Mouse (Mus musculus): ENCODE measurements around the gene Fam120b. TPM values are rescaled to one million over a fixed set of nuclear protein-coding genes. Genes with fewer than 3 reads are reported as not detected.
"Not testable (repeated sequence)": the region's sequence is repeated elsewhere in the genome, so short reads cannot be mapped to it uniquely, and the experiment has no call there.

Gene Fam120b
- polyA plus RNA-seq, 1 experiment = 1.4 TPM

DNA sequence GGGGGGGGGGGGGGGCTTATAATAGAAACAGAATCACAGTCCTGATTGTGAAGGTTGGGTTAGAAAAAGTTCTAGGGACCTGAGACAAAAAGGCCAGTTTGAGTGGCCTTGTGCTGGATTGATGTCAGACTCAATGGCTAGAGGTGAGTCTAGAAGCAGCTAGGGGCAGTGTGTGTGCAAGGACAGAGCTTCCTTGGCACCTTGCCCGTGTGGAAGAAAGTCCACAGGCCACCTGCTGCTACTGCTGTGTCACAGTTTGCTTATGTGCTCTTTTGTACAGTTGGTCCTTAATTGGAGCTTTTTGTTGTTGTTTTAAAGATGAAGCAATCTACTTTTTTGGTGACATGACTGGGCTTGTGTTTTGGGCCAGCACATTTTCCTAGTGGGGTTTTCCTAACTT, 33.9 kb downstream of the Fam120b start:
- no peak for TF ChIP-seq FLI1 (IDR thresholded peaks at IDR 0.05; ENCODE audit: low read length)
- Histone ChIP-seq H3K27me3 (replicated peaks) (no peaks in the 10 kb centered on the region), H3K36me3 (replicated peaks; ENCODE audit: low read length) (peaks cover 52% of the 10 kb centered on the region), H3K9me3 (no peaks in the 10 kb centered on the region), H3K4me3 (replicated peaks) (peak overlapping the region; percentile 54), H3K4me1 (peaks cover 81% of the 10 kb centered on the region)

DNA sequence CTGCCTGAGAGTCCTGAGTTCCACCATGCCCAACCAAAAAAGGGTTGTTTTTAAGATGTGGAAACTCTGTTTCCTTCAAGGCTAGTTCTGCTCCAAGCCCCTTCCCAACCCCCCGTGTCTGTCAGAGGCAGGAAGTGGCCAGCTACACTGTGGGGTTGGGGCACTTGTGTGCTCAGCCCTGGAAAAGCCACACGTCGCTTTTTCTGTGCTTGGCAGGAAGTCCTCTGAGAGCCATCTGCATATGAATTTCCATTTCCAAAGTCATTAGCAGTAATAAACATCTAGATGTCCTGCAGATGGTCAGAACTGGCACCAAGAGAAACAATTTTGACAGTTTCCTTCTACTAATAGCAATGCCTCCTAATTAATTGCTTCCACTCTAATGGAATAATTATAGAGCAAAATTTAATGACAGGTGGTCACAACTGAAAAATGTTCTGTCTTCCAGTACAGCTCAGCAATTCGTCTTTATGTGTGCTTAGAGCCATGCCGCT, 35.1 kb downstream of the Fam120b start:
- peak overlapping the region; percentile 55 for H3K4me3 ChIP-seq (replicated peaks)
- H3K27me3 ChIP-seq (replicated peaks) = no peaks in the 10 kb centered on the region
- H3K36me3 ChIP-seq (replicated peaks; ENCODE audit: low read length) = peaks cover 40% of the 10 kb centered on the region
- peaks cover 73% of the 10 kb centered on the region for H3K4me1 ChIP-seq
- no peak for TF ChIP-seq FLI1 (IDR thresholded peaks at IDR 0.05; ENCODE audit: low read length)
- TF ChIP-seq GATA1 (IDR thresholded peaks at IDR 0.05; ENCODE audit: borderline replicate concordance, low read length) = no peak
- H3K9me3 ChIP-seq = no peaks in the 10 kb centered on the region

DNA sequence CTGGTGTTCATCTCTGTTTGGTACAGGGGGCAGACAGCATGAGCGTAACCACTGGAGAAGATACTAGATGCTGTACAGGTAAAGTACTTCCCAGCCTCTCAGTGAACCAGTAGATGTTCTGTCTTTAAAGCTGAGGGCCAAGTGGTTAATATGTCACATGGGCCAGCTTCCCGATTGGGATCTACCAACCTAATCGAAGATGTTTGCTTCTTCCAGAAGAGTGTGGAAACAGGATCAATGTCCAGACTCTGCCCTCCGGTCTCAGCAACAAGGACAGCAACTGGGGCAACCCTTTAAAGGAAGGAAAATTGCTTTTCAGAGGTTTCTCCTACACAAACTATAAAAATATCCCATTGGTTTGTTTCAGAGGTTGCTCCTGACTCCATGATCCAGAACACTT, 35.5 kb downstream of the Fam120b start:
- Histone ChIP-seq H3K36me3 (replicated peaks; ENCODE audit: low read length) (peaks cover 37% of the 10 kb centered on the region), H3K4me3 (replicated peaks) (no peak overlapping the region), H3K9me3 (no peaks in the 10 kb centered on the region), H3K4me1 (peaks cover 75% of the 10 kb centered on the region), H3K27me3 (replicated peaks) (no peaks in the 10 kb centered on the region)
- no peak for TF ChIP-seq FLI1 (IDR thresholded peaks at IDR 0.05; ENCODE audit: low read length)
- TF ChIP-seq GATA1 (IDR thresholded peaks at IDR 0.05; ENCODE audit: borderline replicate concordance, low read length) = no peak

DNA sequence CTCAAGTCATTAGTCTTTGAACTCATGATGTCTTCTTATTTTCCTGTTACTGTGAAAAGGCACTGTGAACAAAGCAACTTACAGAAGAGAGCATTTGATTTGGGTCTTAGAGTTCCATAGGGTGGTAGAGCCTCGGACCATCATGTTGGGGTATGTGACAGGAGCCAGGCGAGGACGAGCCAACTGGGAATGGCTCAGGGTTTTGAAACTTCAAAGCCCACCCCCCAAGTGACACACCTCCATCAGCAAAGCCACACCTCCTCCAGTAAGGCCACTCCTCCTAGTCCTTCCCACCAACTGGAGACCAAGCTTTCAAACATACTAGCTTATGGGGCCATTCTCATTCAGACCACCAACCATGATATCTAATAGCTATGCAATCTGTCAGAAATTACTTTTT, 36.0 kb downstream of the Fam120b start:
- Histone ChIP-seq H3K27me3 (replicated peaks) (no peaks in the 10 kb centered on the region), H3K4me3 (replicated peaks) (no peak overlapping the region), H3K36me3 (replicated peaks; ENCODE audit: low read length) (peaks cover 33% of the 10 kb centered on the region), H3K4me1 (peaks cover 72% of the 10 kb centered on the region), H3K9me3 (no peaks in the 10 kb centered on the region)
- TF ChIP-seq FLI1 (IDR thresholded peaks at IDR 0.05; ENCODE audit: low read length) = no peak
- no peak for TF ChIP-seq GATA1 (IDR thresholded peaks at IDR 0.05; ENCODE audit: borderline replicate concordance, low read length)

DNA sequence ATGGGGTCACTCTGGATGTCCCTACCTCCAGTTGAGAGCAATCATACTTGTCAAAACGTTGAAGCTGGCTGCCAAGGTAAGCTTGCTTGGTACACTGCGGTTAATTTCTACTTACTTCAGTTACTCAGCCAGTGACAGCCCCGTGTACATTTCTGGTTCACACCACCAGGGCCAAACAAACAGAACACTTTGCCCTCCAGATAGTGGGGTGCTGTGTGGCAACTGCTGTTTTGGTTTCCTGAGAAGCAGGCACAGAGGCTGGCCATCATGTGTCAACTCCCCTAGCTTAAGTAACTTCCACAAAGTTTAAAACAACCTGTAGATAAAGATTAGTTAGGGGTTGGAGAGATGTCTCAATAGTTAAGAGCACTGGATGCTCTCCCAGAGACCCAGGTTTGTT, 38.7 kb downstream of the Fam120b start:
- Histone ChIP-seq H3K9me3 (no peaks in the 10 kb centered on the region), H3K4me1 (peaks cover 54% of the 10 kb centered on the region), H3K36me3 (replicated peaks; ENCODE audit: low read length) (peaks cover 11% of the 10 kb centered on the region), H3K27me3 (replicated peaks) (no peaks in the 10 kb centered on the region), H3K4me3 (replicated peaks) (no peak overlapping the region)
- no peak for TF ChIP-seq GATA1 (IDR thresholded peaks at IDR 0.05; ENCODE audit: borderline replicate concordance, low read length)
- no peak for TF ChIP-seq FLI1 (IDR thresholded peaks at IDR 0.05; ENCODE audit: low read length)

DNA sequence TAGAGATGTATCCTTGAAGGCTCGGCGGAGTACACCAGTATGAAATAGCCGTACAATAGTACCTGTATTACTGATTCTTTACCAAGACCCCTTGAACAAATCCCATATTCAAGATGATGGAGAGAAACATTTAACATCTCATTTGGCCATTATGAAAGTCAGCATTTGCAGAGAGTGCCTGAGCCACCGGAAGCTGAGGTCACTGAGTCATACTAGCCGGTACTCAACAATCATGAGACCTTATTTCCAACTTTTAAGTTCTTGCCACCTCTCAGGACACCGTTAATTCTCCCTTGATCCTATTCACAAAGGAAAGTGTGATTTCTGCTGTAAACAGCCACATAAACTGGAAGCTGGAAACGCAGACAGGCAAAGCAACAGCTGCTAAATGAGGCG, 44.1 kb downstream of the Fam120b start:
- TF ChIP-seq FLI1 (IDR thresholded peaks at IDR 0.05; ENCODE audit: low read length) (no peak), GATA1 (IDR thresholded peaks at IDR 0.05; ENCODE audit: borderline replicate concordance, low read length) (no peak)
- peak overlapping the region; percentile 73 for H3K4me3 ChIP-seq (replicated peaks)
- peaks cover 40% of the 10 kb centered on the region for H3K4me1 ChIP-seq
- peaks cover 12% of the 10 kb centered on the region for H3K27me3 ChIP-seq (replicated peaks)
- H3K9me3 ChIP-seq = no peaks in the 10 kb centered on the region
- H3K36me3 ChIP-seq (replicated peaks; ENCODE audit: low read length) = no peaks in the 10 kb centered on the region

DNA sequence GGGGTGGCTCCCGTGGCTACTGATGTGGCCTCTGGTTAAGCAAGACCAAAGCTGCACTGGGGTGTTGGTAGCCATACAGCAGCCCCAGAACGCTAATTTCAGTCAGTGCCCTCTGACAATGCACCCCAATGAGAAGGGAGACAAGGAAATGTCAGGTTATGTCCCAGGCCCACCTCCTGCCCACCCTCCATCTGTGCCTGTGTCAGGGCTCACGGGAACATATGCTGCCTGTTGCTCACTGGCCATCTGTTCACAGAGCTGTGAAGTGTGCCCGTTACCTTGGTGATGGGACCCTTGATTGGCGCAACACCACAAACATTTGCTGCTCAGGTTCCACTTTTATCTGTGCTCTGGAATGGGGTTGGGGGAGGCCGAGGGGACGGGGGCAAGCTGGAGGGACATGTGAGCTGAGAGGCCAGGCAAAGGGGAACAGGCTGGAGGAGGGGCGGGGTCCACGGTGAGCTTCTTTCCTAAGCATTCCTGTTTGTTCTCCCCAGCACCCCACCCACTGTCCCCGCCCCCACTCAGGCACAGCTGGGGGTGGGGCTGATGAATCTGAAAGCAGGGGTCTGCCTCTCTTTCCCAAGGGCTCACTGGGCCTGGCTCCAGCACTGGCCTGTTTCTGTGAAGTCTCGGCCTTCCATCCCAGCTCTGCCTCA, 44.6 kb downstream of the Fam120b start:
- Histone ChIP-seq H3K36me3 (replicated peaks; ENCODE audit: low read length) (no peaks in the 10 kb centered on the region), H3K4me1 (peaks cover 41% of the 10 kb centered on the region), H3K27me3 (replicated peaks) (peaks cover 15% of the 10 kb centered on the region), H3K4me3 (replicated peaks) (peak overlapping the region; percentile 73), H3K9me3 (no peaks in the 10 kb centered on the region)
- no peak for TF ChIP-seq FLI1 (IDR thresholded peaks at IDR 0.05; ENCODE audit: low read length)
- no peak for TF ChIP-seq GATA1 (IDR thresholded peaks at IDR 0.05; ENCODE audit: borderline replicate concordance, low read length)

DNA sequence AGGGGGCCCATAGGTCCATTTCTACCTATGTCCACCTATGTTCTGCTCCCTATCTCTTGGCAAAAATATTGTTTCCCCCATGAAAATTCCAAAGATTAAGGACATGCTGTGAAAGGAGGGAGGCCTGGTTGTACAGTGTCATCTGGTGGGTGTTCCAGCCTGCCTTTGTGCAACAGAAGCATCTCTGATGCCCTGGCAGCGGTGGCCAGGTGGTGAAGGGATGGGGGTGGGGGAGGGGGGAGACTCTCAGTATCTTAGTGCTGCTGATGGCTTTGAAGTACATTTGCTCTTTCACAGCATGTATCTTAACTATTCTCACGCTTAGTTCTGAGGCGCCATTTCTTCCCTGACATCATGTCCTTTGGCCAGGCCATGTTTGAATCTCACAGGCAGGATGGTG, 49.4 kb downstream of the Fam120b start:
- TF ChIP-seq GATA1 (IDR thresholded peaks at IDR 0.05; ENCODE audit: borderline replicate concordance, low read length) (no peak), FLI1 (IDR thresholded peaks at IDR 0.05; ENCODE audit: low read length) (no peak)
- H3K4me3 ChIP-seq (replicated peaks) = no peak overlapping the region
- H3K4me1 ChIP-seq = peaks cover 27% of the 10 kb centered on the region
- H3K36me3 ChIP-seq (replicated peaks; ENCODE audit: low read length) = no peaks in the 10 kb centered on the region
- H3K27me3 ChIP-seq (replicated peaks) = peaks cover 37% of the 10 kb centered on the region
- no peaks in the 10 kb centered on the region for H3K9me3 ChIP-seq

DNA sequence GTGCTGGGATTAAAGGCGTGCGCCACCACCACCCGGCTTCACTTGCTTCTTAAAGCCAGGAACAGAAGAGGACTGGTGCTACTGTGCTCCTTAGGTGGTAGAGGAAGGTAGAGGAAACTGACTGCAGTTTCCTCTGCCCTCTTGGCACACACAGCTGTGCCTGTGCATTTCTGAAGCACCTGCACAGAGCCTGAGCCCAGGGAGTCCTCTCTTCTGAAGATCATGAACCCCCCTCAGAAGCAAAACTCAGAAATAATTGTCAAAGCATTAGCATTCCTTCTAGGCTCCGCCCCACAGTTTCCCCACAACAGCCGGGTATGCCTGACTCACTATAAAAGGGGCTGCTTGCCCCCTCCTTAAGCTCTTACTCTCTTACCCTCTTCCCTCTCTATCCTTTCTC, 51.8 kb downstream of the Fam120b start:
- H3K4me1 ChIP-seq = peaks cover 12% of the 10 kb centered on the region; the same call in 1 of the 2 replicates
- H3K36me3 ChIP-seq (replicated peaks; ENCODE audit: low read length) = no peaks in the 10 kb centered on the region
- no peak overlapping the region for H3K4me3 ChIP-seq (replicated peaks)
- H3K27me3 ChIP-seq (replicated peaks) = peaks cover 37% of the 10 kb centered on the region
- TF ChIP-seq GATA1 (IDR thresholded peaks at IDR 0.05; ENCODE audit: borderline replicate concordance, low read length) (no peak), FLI1 (IDR thresholded peaks at IDR 0.05; ENCODE audit: low read length) (no peak)
- no peaks in the 10 kb centered on the region for H3K9me3 ChIP-seq

DNA sequence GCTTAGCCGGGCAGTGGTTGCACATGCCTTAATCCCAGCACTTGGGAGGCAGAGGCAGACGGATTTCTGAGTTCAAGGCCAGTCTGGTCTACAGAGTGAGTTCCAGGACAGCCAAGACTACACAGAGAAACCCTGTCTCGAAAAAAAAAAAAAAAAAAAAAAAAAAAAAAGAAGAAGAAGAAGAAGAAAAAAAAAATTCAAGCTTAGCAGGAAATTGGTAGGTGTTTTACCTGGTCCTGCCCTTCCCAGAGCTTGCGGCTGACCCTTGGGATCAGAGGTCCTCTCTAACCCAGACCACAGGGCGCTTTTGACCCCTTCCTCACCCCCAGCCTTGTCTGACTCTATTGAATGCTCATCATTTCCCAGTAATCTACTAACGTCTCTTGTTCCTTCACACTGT, 53.1 kb downstream of the Fam120b start:
- Histone ChIP-seq H3K27me3 (replicated peaks) (peaks cover 41% of the 10 kb centered on the region), H3K4me1 (peaks cover 19% of the 10 kb centered on the region)
- not testable (repeated sequence) for H3K36me3 ChIP-seq (replicated peaks; ENCODE audit: low read length); H3K4me3 ChIP-seq (replicated peaks); H3K9me3 ChIP-seq

DNA sequence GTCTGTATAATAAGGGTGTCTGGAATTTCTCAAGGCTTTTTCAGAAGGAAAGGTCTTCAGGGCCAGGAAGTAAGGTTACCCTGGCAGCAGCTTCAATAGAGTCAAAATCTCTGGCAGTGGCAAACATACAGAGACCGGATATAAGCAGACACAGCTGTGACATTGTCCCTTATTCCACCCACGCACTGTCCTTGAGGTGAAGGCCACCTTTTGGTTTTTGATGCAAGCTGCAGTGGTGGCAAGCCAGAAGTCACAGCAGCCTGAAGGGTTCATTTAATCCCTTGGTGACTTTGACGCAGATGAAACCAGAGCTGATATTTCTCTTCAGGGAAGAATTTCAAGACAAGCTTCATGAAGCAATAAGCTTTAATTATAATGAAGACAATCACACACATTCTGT, 53.6 kb downstream of the Fam120b start:
- Histone ChIP-seq H3K4me1 (peaks cover 22% of the 10 kb centered on the region), H3K9me3 (no peaks in the 10 kb centered on the region), H3K36me3 (replicated peaks; ENCODE audit: low read length) (no peaks in the 10 kb centered on the region), H3K4me3 (replicated peaks) (no peak overlapping the region), H3K27me3 (replicated peaks) (peaks cover 37% of the 10 kb centered on the region)
- no peak for TF ChIP-seq FLI1 (IDR thresholded peaks at IDR 0.05; ENCODE audit: low read length)
- no peak for TF ChIP-seq GATA1 (IDR thresholded peaks at IDR 0.05; ENCODE audit: borderline replicate concordance, low read length)

All from megakaryocyte, embryonic 14.5 days (primary cell).